Mouse (Mus musculus) thymus, postnatal 4 days (tissue): ENCODE results near the gene Prc1.
A peak's percentile ranks its signal among the peaks of the same experiment; 100 is the strongest.

Experiments
- DNase-seq: peaks from one replicate; pipeline ENCODE4 v3.0.0; 2021

Gene Prc1

GRCm38 (mm10) chr7:80339793-80340628, 45.8 kb downstream of the Prc1 start:
- DNase-seq: peak; percentile 99

GRCm38 (mm10) chr7:80340793-80341192, 46.5 kb downstream of the Prc1 start, which contains the start of gene Unc45a:
Gene Unc45a, minus strand, starts transcription at chr7:80341005.
- peak; percentile 82 for DNase-seq

GRCm38 (mm10) chr7:80341793-80342192, 47.5 kb downstream of the Prc1 start:
- no peak for DNase-seq

- DNase-seq: peak; percentile 99
These were observed 48.6 kb downstream of the Prc1 start, which contains the start of gene Hddc3 for GRCm38 (mm10) chr7:80342858-80343257. Gene Hddc3, plus strand, starts transcription at chr7:80343104.

- no peak for DNase-seq
These were observed 49.2 kb downstream of the Prc1 start for GRCm38 (mm10) chr7:80343270-80344018.

- DNase-seq: no peak
These were observed 51.9 kb downstream of the Prc1 start for GRCm38 (mm10) chr7:80346173-80346572.

- no peak for DNase-seq
These were observed 52.6 kb downstream of the Prc1 start for GRCm38 (mm10) chr7:80346830-80347229.

- DNase-seq: no peak
These were observed 53.7 kb downstream of the Prc1 start for GRCm38 (mm10) chr7:80347670-80348586.

GRCm38 (mm10) chr7:80350808-80351207, 56.6 kb downstream of the Prc1 start:
- no peak for DNase-seq

GRCm38 (mm10) chr7:80352920-80353319, 58.7 kb downstream of the Prc1 start:
- DNase-seq: no peak

GRCm38 (mm10) chr7:80356351-80356750, 62.1 kb downstream of the Prc1 start:
- DNase-seq: no peak

GRCm38 (mm10) chr7:80357156-80357555, 62.9 kb downstream of the Prc1 start:
- no peak for DNase-seq

- DNase-seq: no peak
These were observed 63.8 kb downstream of the Prc1 start for GRCm38 (mm10) chr7:80358039-80358438.

- DNase-seq: no peak
These were observed 66.2 kb downstream of the Prc1 start for GRCm38 (mm10) chr7:80360435-80360834.

GRCm38 (mm10) chr7:80365759-80366158, 71.5 kb downstream of the Prc1 start:
- DNase-seq: no peak
